Mouse (Mus musculus) heart, embryonic 10.5 days (tissue): Measurements from ENCODE around the gene Bphl. TPM values are rescaled to one million over a fixed set of nuclear protein-coding genes. Genes with fewer than 3 reads are reported as not detected.
A peak's percentile ranks its signal among the peaks of the same experiment; 100 is the strongest.

ENCODE experiments used
- DNase-seq: peaks from one replicate; pipeline ENCODE4 v3.0.0-alpha.2; 2017; ENCODE audit warnings: low spot score
- H3K27ac ChIP-seq: fragments of 300-500 bp; sonication (generic); 2 replicates; pipeline ENCODE4 v1.5.1; 2016; ENCODE audit warnings: mild to moderate bottlenecking
- H3K27me3 ChIP-seq: fragments of 300-500 bp; sonication (generic); 2 replicates; pipeline ENCODE4 v1.6.1; 2016; ENCODE audit warnings: mild to moderate bottlenecking; ENCODE audit not compliant: poor library complexity, insufficient read depth, severe bottlenecking
- H3K36me3 ChIP-seq: fragments of 300-500 bp; sonication (generic); 2 replicates; pipeline ENCODE4 v1.6.1; 2016; ENCODE audit warnings: mild to moderate bottlenecking, moderate library complexity
- H3K4me1 ChIP-seq: fragments of 300-500 bp; sonication (generic); 2 replicates; pipeline ENCODE4 v1.6.1; 2016; ENCODE audit warnings: mild to moderate bottlenecking
- H3K4me3 ChIP-seq: fragments of 300-500 bp; sonication (generic); 2 replicates; pipeline ENCODE4 v1.5.1; 2016; ENCODE audit warnings: mild to moderate bottlenecking, moderate library complexity
- H3K9me3 ChIP-seq: fragments of 300-500 bp; sonication (generic); 2 replicates; pipeline ENCODE4 v1.6.1; 2016; ENCODE audit warnings: mild to moderate bottlenecking, moderate library complexity
- WGBS: fragments of 180-500 bp; shearing (Covaris S2); methylation state at CpG from one replicate; pipeline ENCODE4 v1.1.7; 2016; 5-methylcytosine and 5-hydroxymethylcytosine counted together
- polyA plus RNA-seq: library from polyadenylated mRNA; unstranded; fragments of >200 nt; fragmentation: Nextera tagmentation; extraction: Ambion mirVana; gene quantifications from 2 replicates; pipeline ENCODE4 v1.2.1, GENCODE M21; 2016

The Bphl gene
- polyA plus RNA-seq, 1 experiment from 2014 or later: 41.5 TPM

DNA sequence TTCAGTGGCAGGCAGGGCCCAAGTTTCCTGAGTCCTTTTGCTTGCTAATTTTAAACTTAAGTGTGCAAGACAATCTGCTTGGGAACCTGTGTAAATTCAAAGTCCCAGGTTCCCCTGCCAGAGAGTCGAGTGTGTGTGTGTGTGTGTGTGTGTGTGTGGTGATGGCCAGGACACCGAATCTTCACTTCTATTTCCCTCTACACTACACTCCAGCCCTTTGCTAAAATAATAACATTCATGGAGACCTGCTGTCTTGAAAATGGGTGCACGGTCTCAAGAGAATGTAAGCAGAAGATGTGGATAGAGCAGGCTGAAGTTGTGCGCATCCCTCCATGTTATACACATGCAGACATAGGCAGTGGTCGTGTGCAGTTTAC, 647 bp downstream of the Bphl start:
- Histone ChIP-seq H3K9me3 (no peaks in the 10 kb centered on the region), H3K4me1 (peaks cover 20% of the 10 kb centered on the region), H3K4me3 (peak overlapping the region; percentile 86), H3K36me3 (peaks cover 15% of the 10 kb centered on the region), H3K27ac (peak overlapping the region; percentile 98), H3K27me3 (no peaks in the 10 kb centered on the region)
- no peak for DNase-seq
- 50% methylated on average over 5 of the region's 5 CpGs for WGBS

DNA sequence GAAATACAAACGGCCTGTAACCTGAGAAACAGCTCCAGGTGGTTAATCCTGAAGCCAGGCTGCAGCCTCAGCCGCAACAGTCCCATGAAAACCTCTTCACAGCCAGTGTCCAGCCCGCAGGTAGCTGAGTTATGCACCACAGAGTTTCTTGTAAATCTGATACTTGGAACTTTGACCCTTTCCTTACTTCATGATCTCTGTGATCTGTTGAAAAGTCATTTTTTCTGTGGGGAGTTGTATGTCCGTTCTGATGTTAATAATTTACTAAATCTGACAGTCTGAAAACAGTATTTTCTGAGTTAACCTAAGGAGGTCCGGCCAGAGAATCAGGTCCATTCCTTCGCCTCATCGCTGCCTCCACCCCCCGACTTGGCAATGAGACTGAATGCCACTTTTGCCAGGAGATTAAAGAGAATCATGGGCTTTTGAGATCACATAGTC, 1.5 kb downstream of the Bphl start:
- Histone ChIP-seq H3K27me3 (no peaks in the 10 kb centered on the region), H3K4me1 (peaks cover 22% of the 10 kb centered on the region), H3K4me3 (peak overlapping the region; percentile 86), H3K36me3 (peaks cover 9% of the 10 kb centered on the region), H3K27ac (no peak overlapping the region), H3K9me3 (no peaks in the 10 kb centered on the region)
- WGBS: 53% methylated on average over 8 of the region's 8 CpGs
- DNase-seq: no peak

DNA sequence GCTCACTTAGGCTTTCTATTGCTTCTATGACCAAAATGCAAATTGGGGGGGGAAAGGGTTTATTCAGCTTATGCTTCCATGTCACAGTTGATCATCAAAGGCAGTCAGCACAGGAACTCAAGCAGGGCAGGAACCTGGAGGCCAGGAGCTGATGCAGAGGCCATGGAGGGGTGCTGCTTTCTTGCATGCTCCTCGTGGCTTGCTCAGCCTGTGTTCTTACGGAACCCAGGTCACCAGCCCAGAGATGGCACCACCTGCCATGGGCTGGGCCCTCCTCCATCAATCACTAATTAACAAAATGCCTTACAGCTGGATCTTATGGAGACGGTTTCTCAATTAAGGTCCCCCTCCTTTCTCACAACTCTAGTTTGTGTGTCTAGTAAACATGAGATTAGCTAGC, 2.7 kb downstream of the Bphl start:
- Histone ChIP-seq H3K9me3 (no peaks in the 10 kb centered on the region), H3K4me1 (peaks cover 23% of the 10 kb centered on the region), H3K27ac (no peak overlapping the region), H3K36me3 (peaks cover 5% of the 10 kb centered on the region; the same call in 1 of the 2 replicates), H3K27me3 (no peaks in the 10 kb centered on the region), H3K4me3 (no peak overlapping the region)
- WGBS: 95% methylated on average over 3 of the region's 3 CpGs
- DNase-seq: no peak

DNA sequence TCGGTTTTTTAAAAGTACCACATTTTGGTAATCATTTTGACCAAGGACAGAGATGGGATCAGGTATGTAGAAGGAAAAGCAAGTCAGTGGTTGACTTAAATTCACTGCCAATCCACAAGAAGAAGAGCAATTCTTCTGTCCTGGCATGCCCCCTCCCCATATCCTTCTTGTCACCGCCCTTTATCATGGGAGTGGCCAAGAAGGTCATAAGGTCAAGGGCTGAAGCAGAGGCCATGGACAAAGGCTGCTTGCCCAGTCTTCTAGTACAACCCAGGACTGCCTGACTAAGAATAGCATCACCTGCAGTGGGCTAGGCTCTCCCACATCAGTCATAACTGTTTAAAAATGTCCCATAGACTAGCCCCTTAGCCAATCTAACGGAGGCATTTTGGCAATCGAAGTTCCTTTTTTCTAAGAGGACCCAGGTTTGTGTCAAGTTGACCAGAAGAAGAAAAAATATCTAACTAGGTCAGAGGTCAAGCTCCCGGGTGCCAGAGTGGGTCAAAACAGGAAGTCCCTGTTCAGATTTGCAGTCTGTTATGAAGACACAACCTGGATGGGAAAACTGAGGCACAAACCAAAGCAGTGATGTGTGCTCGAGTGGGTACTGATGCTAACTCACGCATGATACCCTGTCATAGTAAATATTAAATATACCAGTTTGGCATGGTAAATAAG, 6.5 kb downstream of the Bphl start:
- peaks cover 18% of the 10 kb centered on the region; the same call in 1 of the 2 replicates for H3K36me3 ChIP-seq
- no peaks in the 10 kb centered on the region for H3K27me3 ChIP-seq
- no peak overlapping the region for H3K4me3 ChIP-seq
- H3K27ac ChIP-seq: no peak overlapping the region
- no peaks in the 10 kb centered on the region for H3K9me3 ChIP-seq
- no peak for DNase-seq
- WGBS: 65% methylated on average over 7 of the region's 7 CpGs
- peaks cover 5% of the 10 kb centered on the region; the same call in 1 of the 2 replicates for H3K4me1 ChIP-seq

DNA sequence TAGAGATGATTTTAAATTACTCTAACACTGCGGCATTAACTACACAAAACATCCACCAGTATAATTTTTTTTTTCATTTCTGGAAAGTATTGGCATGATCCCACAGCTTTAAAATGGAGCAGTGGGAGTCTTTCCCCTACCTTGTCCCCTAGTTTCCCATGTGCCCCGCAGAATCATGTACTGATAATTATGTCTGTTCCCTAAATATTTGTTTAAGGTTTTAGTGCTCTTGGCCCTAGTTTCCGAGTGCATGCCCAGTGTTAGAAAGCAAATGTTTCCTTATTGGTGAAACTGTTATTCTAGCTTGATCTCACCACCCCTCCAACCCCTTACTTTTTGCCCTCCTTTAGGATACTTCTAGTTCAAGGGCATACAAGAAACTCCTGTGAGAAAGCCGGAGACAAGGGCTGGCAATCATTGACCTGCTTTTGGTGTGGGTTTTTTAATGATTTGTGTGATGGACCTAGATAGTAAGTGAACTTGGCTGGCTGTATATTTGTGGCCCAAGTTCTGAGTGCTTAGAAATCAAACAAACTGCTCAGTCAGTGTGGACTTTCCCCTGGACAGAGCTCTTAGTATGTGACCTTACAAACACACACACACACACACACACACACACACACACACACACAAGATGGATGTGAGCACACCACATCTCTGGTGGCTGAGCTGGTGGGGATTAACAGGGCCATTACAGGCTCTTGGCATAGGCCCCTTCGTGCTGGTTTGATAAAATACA, 8.3 kb downstream of the Bphl start:
- H3K27me3 ChIP-seq: no peaks in the 10 kb centered on the region
- peaks cover 31% of the 10 kb centered on the region for H3K36me3 ChIP-seq
- no peaks in the 10 kb centered on the region for H3K9me3 ChIP-seq
- WGBS: 61% methylated on average over 5 of the region's 5 CpGs
- DNase-seq: peak; percentile 73
- no peak overlapping the region for H3K27ac ChIP-seq
- H3K4me1 ChIP-seq: 0 out of 2 replicates have a peak, but pooled peaks cover 3% of the 10 kb centered on the region
- no peak overlapping the region for H3K4me3 ChIP-seq

DNA sequence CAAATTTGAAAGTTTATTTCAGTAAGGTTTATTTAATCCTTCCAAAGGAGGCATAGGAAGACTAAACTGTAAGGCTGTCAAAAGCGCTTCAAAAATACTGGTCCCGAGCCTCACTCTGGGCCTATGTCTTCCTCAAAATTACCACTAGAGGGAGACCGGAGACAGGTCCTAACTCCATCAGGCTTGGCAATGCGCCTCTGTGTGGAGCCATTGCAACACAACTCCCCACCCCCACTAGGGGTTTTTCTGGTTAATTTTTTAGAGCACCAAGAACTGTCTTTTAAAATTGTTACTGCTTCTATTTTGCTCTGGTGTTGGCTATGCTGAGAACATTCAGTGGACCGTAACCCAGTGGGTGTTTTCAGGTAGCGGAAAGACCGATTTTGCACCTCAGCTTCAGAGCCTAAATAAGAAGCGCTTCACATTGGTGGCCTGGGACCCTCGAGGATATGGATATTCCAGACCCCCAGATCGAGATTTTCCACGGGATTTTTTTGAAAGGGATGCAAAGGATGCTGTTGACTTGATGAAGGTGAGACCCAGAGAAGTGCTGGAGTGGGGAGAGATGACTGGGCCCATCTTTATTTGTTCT, 9.1 kb downstream of the Bphl start:
- no peaks in the 10 kb centered on the region for H3K27me3 ChIP-seq
- no peak overlapping the region for H3K27ac ChIP-seq
- no peak overlapping the region for H3K4me3 ChIP-seq
- peaks cover 31% of the 10 kb centered on the region for H3K36me3 ChIP-seq
- H3K9me3 ChIP-seq: no peaks in the 10 kb centered on the region
- DNase-seq: peak; percentile 80
- WGBS: 42% methylated on average over 11 of the region's 11 CpGs
- 0 out of 2 replicates have a peak, but pooled peaks cover 3% of the 10 kb centered on the region for H3K4me1 ChIP-seq

DNA sequence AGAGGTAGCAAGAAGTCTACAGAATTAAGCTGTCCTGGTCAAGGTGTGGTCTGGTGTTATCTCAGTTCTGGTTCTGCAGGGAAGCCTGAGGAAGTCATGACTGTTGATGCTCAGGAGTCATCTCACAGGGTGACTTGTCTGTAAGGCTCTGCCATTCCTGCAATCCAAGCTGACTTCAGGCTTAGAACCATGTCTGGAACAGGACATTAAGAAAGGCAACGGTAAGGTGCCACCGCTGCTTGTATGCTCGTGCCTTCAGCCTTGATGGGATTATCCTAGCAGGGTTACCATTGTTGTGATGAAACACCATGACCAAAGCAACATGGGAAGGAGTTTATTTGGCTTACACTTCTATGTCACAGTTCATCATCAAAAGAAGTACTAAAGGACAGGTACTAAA, 10.1 kb downstream of the Bphl start:
- Histone ChIP-seq H3K27ac (no peak overlapping the region), H3K36me3 (peaks cover 33% of the 10 kb centered on the region)
- WGBS: 92% methylated on average over 3 of the region's 3 CpGs

DNA sequence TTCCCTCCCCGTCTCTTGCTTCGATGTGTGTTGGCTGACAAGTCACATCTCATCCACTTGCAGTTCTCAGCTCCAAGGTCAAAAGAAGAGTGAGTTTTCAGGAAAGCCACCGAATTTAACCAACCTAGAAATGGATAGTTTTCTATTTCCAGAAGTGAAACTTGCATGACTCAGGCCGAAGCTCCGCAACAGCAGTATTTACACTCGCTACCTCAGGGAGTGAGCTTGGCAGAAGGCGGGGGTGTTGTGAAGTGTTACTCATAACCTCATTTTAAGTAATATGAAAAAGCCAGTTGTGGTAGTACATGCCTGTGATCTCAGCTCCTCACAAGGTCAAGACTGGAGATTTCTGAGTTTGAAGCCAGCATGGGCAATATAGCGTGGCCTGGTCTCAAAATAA, 13.1 kb downstream of the Bphl start:
- Histone ChIP-seq H3K27me3 (no peaks in the 10 kb centered on the region), H3K36me3 (peaks cover 54% of the 10 kb centered on the region), H3K4me3 (no peak overlapping the region), H3K4me1 (0 out of 2 replicates have a peak, but pooled peaks cover 3% of the 10 kb centered on the region), H3K9me3 (no peaks in the 10 kb centered on the region), H3K27ac (no peak overlapping the region)
- peak; percentile 50 for DNase-seq
- WGBS: 92% methylated on average over 8 of the region's 8 CpGs

More for the DNA sequence above, 10.1 kb downstream of the Bphl start:
- DNase-seq: peak; percentile 59
- H3K9me3 ChIP-seq: no peaks in the 10 kb centered on the region
- no peak overlapping the region for H3K4me3 ChIP-seq
- H3K4me1 ChIP-seq: 0 out of 2 replicates have a peak, but pooled peaks cover 3% of the 10 kb centered on the region
- H3K27me3 ChIP-seq: no peaks in the 10 kb centered on the region

DNA sequence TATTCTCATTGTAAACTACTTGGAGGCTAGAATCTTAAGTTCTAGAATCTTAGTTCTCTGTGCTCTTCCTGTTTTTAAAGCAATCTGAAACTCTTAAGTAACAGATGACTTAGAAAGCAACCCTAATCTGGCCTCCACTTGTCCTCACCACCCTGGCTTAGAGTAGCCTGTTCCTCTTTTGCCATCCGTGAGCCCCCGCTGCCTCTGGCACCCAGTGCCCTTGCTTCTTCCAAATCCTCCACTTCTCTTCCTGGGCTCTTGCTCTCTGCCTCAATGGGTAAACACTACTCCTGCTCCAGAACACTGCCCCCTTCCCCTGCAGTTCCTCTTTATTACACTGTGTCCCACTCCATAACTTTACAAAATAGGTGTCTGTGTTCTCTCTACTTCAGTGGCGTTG, 14.3 kb downstream of the Bphl start:
- 94% methylated on average over 3 of the region's 3 CpGs for WGBS

DNA sequence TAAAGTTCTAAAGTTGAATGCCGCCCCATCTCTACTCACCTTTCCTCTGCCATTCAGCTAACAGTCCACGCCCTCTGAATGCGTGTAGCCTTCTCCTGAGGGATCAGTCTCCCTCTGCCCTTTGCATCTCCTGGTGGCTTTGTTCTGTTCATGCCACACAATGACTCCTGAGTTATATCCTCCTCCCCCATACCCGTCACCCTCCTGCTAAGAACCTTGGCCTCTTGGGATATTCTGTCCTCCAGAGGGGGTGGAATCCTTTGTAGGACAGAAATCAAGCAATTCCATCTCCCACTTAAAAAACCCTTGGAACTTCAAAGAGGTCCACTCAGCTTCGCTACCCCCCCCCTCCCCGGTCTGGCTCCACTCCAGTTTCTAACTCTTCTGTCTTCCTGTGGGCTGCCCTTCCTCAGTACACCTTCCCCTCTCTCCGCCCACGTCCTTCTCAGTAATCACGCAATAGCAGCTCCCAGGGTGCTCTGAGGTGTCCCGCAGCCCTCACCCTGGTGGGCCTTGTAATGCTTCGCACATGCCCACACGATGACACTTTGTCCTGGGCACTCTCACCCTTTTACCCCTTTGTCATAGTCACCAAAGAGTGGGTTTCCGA, 16.4 kb downstream of the Bphl start:
- peak; percentile 51 for DNase-seq
- 80% methylated on average over 13 of the region's 13 CpGs for whole genome bisulfite sequencing
- Histone ChIP-seq H3K27ac (no peak overlapping the region), H3K9me3 (no peaks in the 10 kb centered on the region), H3K4me3 (no peak overlapping the region), H3K4me1 (0 out of 2 replicates have a peak, but pooled peaks cover 3% of the 10 kb centered on the region), H3K27me3 (no peaks in the 10 kb centered on the region), H3K36me3 (peaks cover 66% of the 10 kb centered on the region)

More for the DNA sequence above, 14.3 kb downstream of the Bphl start:
- Histone ChIP-seq H3K27me3 (no peaks in the 10 kb centered on the region), H3K36me3 (peaks cover 62% of the 10 kb centered on the region), H3K9me3 (no peaks in the 10 kb centered on the region), H3K27ac (no peak overlapping the region), H3K4me3 (no peak overlapping the region), H3K4me1 (0 out of 2 replicates have a peak, but pooled peaks cover 3% of the 10 kb centered on the region)
- DNase-seq: peak; percentile 17

DNA sequence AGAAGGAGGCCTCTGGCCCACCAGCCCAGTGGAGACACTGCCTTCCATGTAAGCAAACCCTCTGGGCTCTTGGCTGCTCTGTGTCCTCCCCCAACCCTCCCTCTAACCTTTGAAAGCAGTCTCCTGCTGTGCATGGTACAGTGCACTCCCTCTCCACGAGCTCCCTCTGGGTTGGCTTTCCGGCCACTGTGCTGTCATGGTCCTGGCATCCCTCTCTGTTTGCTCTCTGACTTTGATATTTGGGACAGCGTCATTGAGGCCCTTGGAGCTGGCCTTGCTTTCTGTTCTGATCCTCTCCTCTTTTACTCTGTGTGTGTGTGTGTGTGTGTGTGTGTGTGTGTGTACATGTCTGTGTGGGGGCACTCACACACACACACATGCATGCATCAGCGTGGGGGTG, 17.0 kb downstream of the Bphl start:
- Histone ChIP-seq H3K36me3 (peaks cover 61% of the 10 kb centered on the region), H3K4me1 (0 out of 2 replicates have a peak, but pooled peaks cover 3% of the 10 kb centered on the region), H3K27me3 (no peaks in the 10 kb centered on the region), H3K9me3 (no peaks in the 10 kb centered on the region), H3K27ac (no peak overlapping the region), H3K4me3 (no peak overlapping the region)
- 61% methylated on average over 4 of the region's 4 CpGs for WGBS
- peak; percentile 67 for DNase-seq

DNA sequence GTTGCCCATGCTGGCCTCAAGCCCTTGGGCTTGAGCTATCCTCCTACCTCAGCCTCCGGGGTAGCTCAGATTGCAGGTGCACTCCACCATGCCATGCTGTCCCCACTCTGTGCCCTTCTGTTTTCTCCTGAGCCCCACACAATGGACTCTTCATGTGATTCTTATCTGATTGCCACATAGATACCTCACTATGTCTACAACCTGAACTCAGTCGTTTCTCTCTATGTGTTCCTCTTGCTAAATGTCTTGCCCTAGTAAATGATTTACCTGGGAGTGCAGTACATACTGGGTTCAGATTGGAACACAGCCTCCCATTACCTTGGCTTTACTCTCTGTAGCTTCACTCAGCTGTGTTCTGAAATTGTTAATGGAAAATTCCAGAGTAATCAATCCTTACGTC, 17.6 kb downstream of the Bphl start:
- H3K4me3 ChIP-seq: no peak overlapping the region
- DNase-seq: no peak
- H3K9me3 ChIP-seq: no peaks in the 10 kb centered on the region
- no peaks in the 10 kb centered on the region for H3K27me3 ChIP-seq
- H3K36me3 ChIP-seq: peaks cover 59% of the 10 kb centered on the region
- WGBS: 82% methylated on average over 3 of the region's 3 CpGs
- H3K27ac ChIP-seq: no peak overlapping the region
- H3K4me1 ChIP-seq: peaks cover 3% of the 10 kb centered on the region; the same call in 1 of the 2 replicates
